Mouse (Mus musculus): ENCODE measurements around the gene Sh3bgrl. TPM values are rescaled to one million over a fixed set of nuclear protein-coding genes. Genes with fewer than 3 reads are reported as not detected.

Gene Sh3bgrl
- 16.1 TPM for polyA plus RNA-seq (2017; shearing (Covaris generic))

GRCm38 (mm10) chrX:109095245-109096242, at the start of gene Sh3bgrl:
Gene Sh3bgrl (plus strand): TSS chrX:109095365.

GRCm38 (mm10) chrX:109196468-109196867, 101.3 kb downstream of the Sh3bgrl start, which contains the start of gene Gm6377:
Gene Gm6377 (plus strand): TSS chrX:109196756.

Other genes starting within 250 kb of the Sh3bgrl start
- 14.3 TPM for gene Hmgn5, start 82.0 kb upstream of the Sh3bgrl start, polyA plus RNA-seq (2017; shearing (Covaris generic))
- gene Gm6377, start 101.4 kb downstream of the Sh3bgrl start, polyA plus RNA-seq (2017; shearing (Covaris generic)) = not detected

Data from naive thymus-derived CD4-positive, alpha-beta T cell, adult 5 months (primary cell).